Mouse (Mus musculus) testis, adult 2 months (tissue): ENCODE data around the gene Fbxl21. TPM values are rescaled to one million over a fixed set of nuclear protein-coding genes. Genes with fewer than 3 reads are reported as not detected.
A peak's percentile ranks its signal among the peaks of the same experiment; 100 is the strongest.

Experiments
- H3K27ac ChIP-seq: fragments of 200-500 bp; 2 replicates; pipeline ENCODE4 v1.5.1; 2012; ENCODE audit warnings: low read depth, low read length; ENCODE audit not compliant: control insufficient read depth, insufficient read depth
- H3K27me3 ChIP-seq: fragments of 200-500 bp; 2 replicates; pipeline ENCODE4 v1.6.1; 2012; ENCODE audit warnings: mild to moderate bottlenecking, low read length, moderate library complexity; ENCODE audit not compliant: control insufficient read depth, insufficient read depth
- H3K36me3 ChIP-seq: fragments of 200-500 bp; 2 replicates; pipeline ENCODE4 v1.6.1; 2012; ENCODE audit warnings: mild to moderate bottlenecking, low read length; ENCODE audit not compliant: control insufficient read depth, insufficient read depth
- H3K4me1 ChIP-seq: fragments of 200-500 bp; 2 replicates; pipeline ENCODE4 v1.6.1; 2012; ENCODE audit warnings: low read length; ENCODE audit not compliant: control insufficient read depth, insufficient read depth
- H3K4me3 ChIP-seq: fragments of 200-500 bp; 2 replicates; pipeline ENCODE4 v1.5.1; 2012; ENCODE audit warnings: low read depth, mild to moderate bottlenecking, low read length, moderate library complexity, mixed read lengths; ENCODE audit not compliant: control insufficient read depth
- CTCF ChIP-seq: fragments of 200-500 bp; IDR thresholded peaks from 2 replicates; pipeline ENCODE4 v1.5.1; 2012; ENCODE audit warnings: low read depth, mild to moderate bottlenecking, inconsistent platforms, low read length, moderate library complexity; ENCODE audit not compliant: control insufficient read depth, insufficient read depth, insufficient replicate concordance
- POLR2A ChIP-seq: fragments of 200-500 bp; IDR thresholded peaks from 2 replicates; pipeline ENCODE4 v1.6.1; 2012; ENCODE audit warnings: low read depth, mild to moderate bottlenecking, inconsistent platforms, low read length, moderate library complexity; ENCODE audit not compliant: control insufficient read depth
- polyA plus RNA-seq: library from polyadenylated mRNA; depleted of rRNA; stranded (reverse); fragments of >200 nt; gene quantifications from 2 replicates; pipeline ENCODE4 v1.2.3, GENCODE M21; 2012; rRNA removed

Fbxl21 gene
- polyA plus RNA-seq = 0.55 and 0.64 TPM in 2 replicates

GRCm38 (mm10) chr13:56522081-56522820, at the start of gene Fbxl21:
Gene Fbxl21 (plus strand): TSS chr13:56522472.
- H3K4me3 ChIP-seq = peak within 1 kb of the TSS; percentile 94
- H3K27ac ChIP-seq = peak within 1 kb of the TSS; percentile 33; the same call in 1 of the 2 replicates
- no peaks in the 10 kb centered on the region for H3K36me3 ChIP-seq
- H3K4me1 ChIP-seq = peaks cover 7% of the 10 kb centered on the region
- H3K27me3 ChIP-seq = no peaks in the 10 kb centered on the region; the same call in 1 of the 2 replicates
- TF ChIP-seq POLR2A (peak; percentile 56; the same call in 1 of the 2 replicates), CTCF (no peak)

- Histone ChIP-seq H3K4me3 (no peak overlapping the region), H3K27me3 (no peaks in the 10 kb centered on the region), H3K27ac (no peak overlapping the region), H3K4me1 (peaks cover 6% of the 10 kb centered on the region; the same call in 1 of the 2 replicates), H3K36me3 (no peaks in the 10 kb centered on the region)
- TF ChIP-seq CTCF = no peak
- TF ChIP-seq POLR2A = no peak
Observed at GRCm38 (mm10) chr13:56472661-56473060, 49.6 kb upstream of the Fbxl21 start.

GRCm38 (mm10) chr13:56475363-56475762, 46.9 kb upstream of the Fbxl21 start:
- Histone ChIP-seq H3K4me1 (peaks cover 6% of the 10 kb centered on the region; the same call in 1 of the 2 replicates), H3K4me3 (no peak overlapping the region), H3K27ac (no peak overlapping the region), H3K27me3 (no peaks in the 10 kb centered on the region), H3K36me3 (no peaks in the 10 kb centered on the region)
- TF ChIP-seq POLR2A (no peak), CTCF (peak; percentile 36; the same call in 1 of the 2 replicates)

GRCm38 (mm10) chr13:56476790-56477189, 45.5 kb upstream of the Fbxl21 start:
- no peaks in the 10 kb centered on the region for H3K27me3 ChIP-seq
- H3K4me1 ChIP-seq = peaks cover 6% of the 10 kb centered on the region; the same call in 1 of the 2 replicates
- TF ChIP-seq CTCF = no peak
- no peak for TF ChIP-seq POLR2A
- no peak overlapping the region for H3K4me3 ChIP-seq
- no peaks in the 10 kb centered on the region for H3K36me3 ChIP-seq
- H3K27ac ChIP-seq = no peak overlapping the region

GRCm38 (mm10) chr13:56477271-56477670, 45.0 kb upstream of the Fbxl21 start:
- no peaks in the 10 kb centered on the region for H3K27me3 ChIP-seq
- no peak for TF ChIP-seq CTCF
- H3K27ac ChIP-seq = no peak overlapping the region
- no peaks in the 10 kb centered on the region for H3K36me3 ChIP-seq
- H3K4me3 ChIP-seq = no peak overlapping the region
- peaks cover 6% of the 10 kb centered on the region; the same call in 1 of the 2 replicates for H3K4me1 ChIP-seq

GRCm38 (mm10) chr13:56478027-56478426, 44.2 kb upstream of the Fbxl21 start:
- Histone ChIP-seq H3K27ac (no peak overlapping the region), H3K4me3 (no peak overlapping the region), H3K27me3 (no peaks in the 10 kb centered on the region), H3K4me1 (peaks cover 6% of the 10 kb centered on the region; the same call in 1 of the 2 replicates), H3K36me3 (no peaks in the 10 kb centered on the region)
- TF ChIP-seq CTCF (no peak), POLR2A (no peak)

- TF ChIP-seq CTCF = no peak
- no peak for TF ChIP-seq POLR2A
- Histone ChIP-seq H3K27me3 (no peaks in the 10 kb centered on the region), H3K27ac (no peak within 1 kb of the TSS), H3K4me3 (no peak within 1 kb of the TSS), H3K36me3 (no peaks in the 10 kb centered on the region), H3K4me1 (no peaks in the 10 kb centered on the region)
Observed at GRCm38 (mm10) chr13:56482146-56482545, 40.1 kb upstream of the Fbxl21 start, which contains the start of gene Il9. Gene Il9 (minus strand): TSS chr13:56482246.

GRCm38 (mm10) chr13:56488012-56488411, 34.3 kb upstream of the Fbxl21 start:
- TF ChIP-seq CTCF (no peak), POLR2A (no peak)
- Histone ChIP-seq H3K4me1 (no peaks in the 10 kb centered on the region), H3K36me3 (no peaks in the 10 kb centered on the region), H3K27me3 (no peaks in the 10 kb centered on the region), H3K4me3 (no peak overlapping the region), H3K27ac (no peak overlapping the region)
